Mouse (Mus musculus): ENCODE measurements at regions not wholly inside any gene's neighbourhood (a gene's known extent, or its start where the extent isn't known, plus 50 kb on each side); places are given as distances from the start of the nearest gene placed in this dataset.

DNA sequence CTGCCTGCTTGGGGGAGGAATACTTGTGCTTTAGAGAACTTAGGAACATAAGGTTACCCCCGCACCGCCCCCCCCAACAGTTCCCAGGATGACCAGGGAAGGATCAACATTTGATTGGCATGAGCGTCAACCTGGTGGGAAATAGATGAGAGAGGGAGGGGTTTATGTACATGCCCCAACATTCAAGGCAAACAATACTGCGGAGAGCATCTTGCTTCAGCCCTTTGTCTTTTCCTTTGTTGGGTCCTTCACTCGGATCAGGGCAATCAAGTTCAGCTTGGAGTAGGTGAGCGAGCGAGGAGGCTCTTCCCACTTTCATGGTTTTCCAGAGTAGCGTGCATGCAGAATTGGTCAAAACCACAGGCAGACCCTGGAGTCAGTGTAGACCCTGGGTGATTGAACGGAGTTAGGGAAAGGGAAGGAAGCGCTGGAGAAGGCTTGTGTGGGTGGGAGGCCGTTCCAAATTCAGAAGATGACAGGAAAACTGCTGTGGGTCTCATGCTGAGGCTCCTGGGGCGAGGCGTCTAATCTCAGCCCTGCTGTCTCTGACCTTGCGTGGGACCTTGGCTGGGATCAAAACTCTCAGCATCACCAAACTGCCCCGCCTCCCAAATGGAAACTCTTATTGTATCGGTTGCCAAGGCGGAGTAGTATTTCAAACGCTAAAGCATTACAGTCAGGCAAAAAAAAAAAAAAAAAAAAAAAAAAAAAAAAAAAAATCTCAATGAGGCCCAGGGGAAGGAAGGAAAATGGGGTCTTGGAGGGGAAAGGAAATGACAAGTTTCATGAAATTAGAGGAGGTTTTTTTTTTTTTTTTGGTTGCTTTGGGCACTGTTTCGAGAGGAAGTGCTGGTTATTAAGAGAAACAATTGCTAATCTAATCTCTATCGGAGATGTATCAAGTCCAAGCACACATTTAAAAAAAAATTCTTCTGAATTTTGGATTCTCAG, 99.3 kb upstream of the Ado start:
- H3K4me2 ChIP-seq (ENCODE audit: low read depth): peak overlapping the region; percentile 53
- peaks cover 0 to 18% of the 10 kb centered on the region in 2 experiments; a peak in 2 of 4 replicates for H3K4me1 ChIP-seq (replicated peaks; ENCODE audit: control insufficient read depth in 2 of 2, insufficient read depth in 2 of 2, low read length in 1 of 2)
- H3K27me3 ChIP-seq (ENCODE audit: control insufficient read depth, insufficient read depth, low read length): no peaks in the 10 kb centered on the region
- H3K9me3 ChIP-seq (ENCODE audit: control insufficient read depth, low read length): no peaks in the 10 kb centered on the region
- H3K9ac ChIP-seq (replicated peaks): no peak overlapping the region
- H3K36me3 ChIP-seq (replicated peaks; ENCODE audit: control insufficient read depth, insufficient read depth, low read depth): no peaks in the 10 kb centered on the region
- TF ChIP-seq CTCF (IDR thresholded peaks at IDR 0.05; ENCODE audit: low read depth): no peak
- TF ChIP-seq EP300 (IDR thresholded peaks at IDR 0.05; ENCODE audit: low read depth): no peak
- ATAC-seq (ENCODE audit: insufficient read depth) (no peak), DNase-seq (ENCODE audit: low read depth in 3 of 3, low spot score in 3 of 3) (no peak)
- no peak overlapping the region for H3K4me3 ChIP-seq (ENCODE audit: insufficient read depth in 1 of 2, low read depth in 2 of 2, low read length in 2 of 2)
- H3K27ac ChIP-seq: no peak overlapping the region
- 11% methylated on average over 20 of the region's 20 CpGs for WGBS (ENCODE audit: insufficient replicate concordance)

DNA sequence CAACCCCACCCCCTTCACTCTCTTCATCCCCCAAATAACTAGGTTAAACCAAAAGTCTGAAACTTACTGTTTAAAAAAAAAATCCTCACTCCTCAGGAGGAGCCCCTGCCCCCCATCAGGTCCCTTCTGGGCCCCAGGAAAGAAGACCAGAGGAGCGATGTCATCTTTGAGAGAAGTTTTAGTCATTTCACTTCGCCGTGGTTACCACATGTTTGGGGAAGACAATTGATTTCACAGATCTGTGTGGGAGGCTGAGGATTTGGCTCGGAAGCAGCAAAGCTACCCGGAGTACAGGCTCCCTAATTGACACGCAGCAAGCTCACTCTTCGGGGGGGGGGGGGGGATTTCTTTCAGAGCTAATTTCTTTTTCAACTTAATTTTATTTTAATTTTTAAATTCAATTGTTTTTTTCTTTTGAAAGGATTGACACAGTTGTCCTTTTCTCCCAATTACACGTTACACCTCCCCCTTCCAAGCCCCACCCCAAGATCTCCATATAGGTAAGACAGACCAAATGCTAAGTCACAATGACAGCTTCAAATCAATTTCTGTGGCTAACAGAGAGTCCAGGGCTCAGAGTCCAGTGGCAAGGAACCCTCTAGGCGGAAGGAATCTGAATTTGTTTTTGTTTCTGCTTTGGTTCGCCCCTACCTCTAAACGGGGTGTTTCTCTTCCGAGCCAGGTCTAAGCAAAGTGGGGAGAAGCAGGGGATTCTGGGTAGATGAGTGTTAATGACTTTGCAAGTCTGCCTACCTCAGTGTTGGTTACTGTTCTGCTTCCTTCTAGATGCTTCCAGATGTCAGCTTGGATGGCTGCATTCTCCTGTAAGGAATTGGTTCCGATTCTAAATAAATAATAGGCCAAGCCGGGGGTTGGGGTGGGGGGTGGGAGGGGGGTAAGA, 98.2 kb upstream of the Ado start:
- Histone ChIP-seq H3K4me3 (ENCODE audit: insufficient read depth in 1 of 2, low read depth in 2 of 2, low read length in 2 of 2) (peak overlapping the region; percentile 31 to 54), H3K27me3 (ENCODE audit: control insufficient read depth, insufficient read depth, low read length) (no peaks in the 10 kb centered on the region), H3K9ac (replicated peaks) (no peak overlapping the region; the same call in 1 of the 2 replicates), H3K36me3 (replicated peaks; ENCODE audit: control insufficient read depth, insufficient read depth, low read depth) (no peaks in the 10 kb centered on the region), H3K27ac (no peak overlapping the region), H3K9me3 (ENCODE audit: control insufficient read depth, low read length) (no peaks in the 10 kb centered on the region), H3K4me2 (ENCODE audit: low read depth) (peak overlapping the region; percentile 53), H3K4me1 (replicated peaks; ENCODE audit: control insufficient read depth in 2 of 2, insufficient read depth in 2 of 2, low read length in 1 of 2) (peaks cover 0 to 18% of the 10 kb centered on the region in 2 experiments; a peak in 2 of 4 replicates)
- TF ChIP-seq CTCF (IDR thresholded peaks at IDR 0.05; ENCODE audit: low read depth): no peak
- TF ChIP-seq EP300 (IDR thresholded peaks at IDR 0.05; ENCODE audit: low read depth): no peak
- WGBS (ENCODE audit: insufficient replicate concordance): 16% methylated on average over 14 of the region's 14 CpGs
- DNase-seq (ENCODE audit: low read depth in 3 of 3, low spot score in 3 of 3): peak in 1 of 3 experiments; percentile 17
- ATAC-seq (ENCODE audit: insufficient read depth): peak; percentile 39; the same call in 1 of the 2 replicates

DNA sequence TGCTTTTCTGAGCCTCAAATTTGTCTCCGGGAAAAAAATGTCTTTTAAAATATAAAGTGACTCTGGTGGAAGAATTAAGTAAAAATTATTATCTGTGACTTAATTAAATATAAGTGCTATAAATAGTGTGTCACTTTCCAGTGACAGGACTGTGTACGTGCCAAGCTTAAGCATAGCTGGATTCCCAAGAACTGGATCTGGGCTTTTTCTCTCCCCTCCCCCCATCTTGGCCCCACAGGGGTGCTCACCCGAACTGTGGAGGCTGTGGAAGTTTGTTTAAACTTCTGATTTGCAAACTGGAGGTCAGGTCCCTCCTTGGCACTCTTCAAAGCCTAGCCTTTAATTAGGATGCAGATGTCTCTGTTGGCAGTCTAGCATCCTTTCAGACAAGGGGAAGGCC, 97.1 kb upstream of the Ado start:
- ATAC-seq (ENCODE audit: insufficient read depth): no peak
- Histone ChIP-seq H3K9me3 (ENCODE audit: control insufficient read depth, low read length) (no peaks in the 10 kb centered on the region), H3K4me3 (ENCODE audit: insufficient read depth in 1 of 2, low read depth in 2 of 2, low read length in 2 of 2) (no peak overlapping the region), H3K27me3 (ENCODE audit: control insufficient read depth, insufficient read depth, low read length) (no peaks in the 10 kb centered on the region), H3K27ac (no peak overlapping the region), H3K9ac (replicated peaks) (no peak overlapping the region), H3K4me1 (replicated peaks; ENCODE audit: control insufficient read depth in 2 of 2, insufficient read depth in 2 of 2, low read length in 1 of 2) (peaks cover 0 to 18% of the 10 kb centered on the region in 2 experiments; a peak in 2 of 4 replicates), H3K36me3 (replicated peaks; ENCODE audit: control insufficient read depth, insufficient read depth, low read depth) (no peaks in the 10 kb centered on the region), H3K4me2 (ENCODE audit: low read depth) (no peak overlapping the region)
- WGBS (ENCODE audit: insufficient replicate concordance): 52% methylated on average over 3 of the region's 3 CpGs
- DNase-seq (ENCODE audit: low read depth in 3 of 3, low spot score in 3 of 3): no peak
- TF ChIP-seq CTCF (IDR thresholded peaks at IDR 0.05; ENCODE audit: low read depth) (no peak), EP300 (IDR thresholded peaks at IDR 0.05; ENCODE audit: low read depth) (no peak)

DNA sequence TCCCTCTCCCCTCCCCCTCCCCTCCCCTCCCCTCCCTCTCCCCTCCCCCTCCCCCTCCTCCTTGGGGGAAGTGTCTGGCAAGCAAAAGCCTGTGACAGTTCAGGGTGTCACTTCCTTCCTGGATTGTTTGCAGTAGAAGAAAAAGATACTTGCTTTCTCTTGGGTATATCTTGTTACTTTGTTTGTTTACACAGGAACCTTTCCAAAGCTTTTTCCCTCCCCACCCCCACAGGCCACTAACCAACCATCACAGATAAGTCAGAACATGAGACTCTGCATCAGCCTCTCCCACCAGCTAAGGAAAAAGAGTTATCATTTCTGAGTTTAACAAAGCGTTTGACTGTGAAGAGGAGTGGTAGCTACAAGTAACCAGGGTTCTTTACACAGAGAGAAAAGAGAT, 95.5 kb upstream of the Ado start:
- TF ChIP-seq CTCF (IDR thresholded peaks at IDR 0.05; ENCODE audit: low read depth): no peak
- no peak for TF ChIP-seq EP300 (IDR thresholded peaks at IDR 0.05; ENCODE audit: low read depth)

More for the DNA sequence above, 95.5 kb upstream of the Ado start:
- ATAC-seq (ENCODE audit: insufficient read depth) (no peak), DNase-seq (ENCODE audit: low read depth in 3 of 3, low spot score in 3 of 3) (no peak)
- H3K4me1 ChIP-seq (replicated peaks; ENCODE audit: control insufficient read depth in 2 of 2, insufficient read depth in 2 of 2, low read length in 1 of 2): peaks cover 0 to 18% of the 10 kb centered on the region in 2 experiments; a peak in 2 of 4 replicates
- no peaks in the 10 kb centered on the region for H3K9me3 ChIP-seq (ENCODE audit: control insufficient read depth, low read length)
- WGBS (ENCODE audit: insufficient replicate concordance): 5% methylated on average over 1 of the region's 1 CpGs
- no peak overlapping the region for H3K9ac ChIP-seq (replicated peaks)
- H3K4me3 ChIP-seq (ENCODE audit: insufficient read depth in 1 of 2, low read depth in 2 of 2, low read length in 2 of 2): no peak overlapping the region
- H3K27ac ChIP-seq: no peak overlapping the region
- H3K36me3 ChIP-seq (replicated peaks; ENCODE audit: control insufficient read depth, insufficient read depth, low read depth): no peaks in the 10 kb centered on the region
- H3K27me3 ChIP-seq (ENCODE audit: control insufficient read depth, insufficient read depth, low read length): no peaks in the 10 kb centered on the region
- no peak overlapping the region for H3K4me2 ChIP-seq (ENCODE audit: low read depth)

All from liver, embryonic 14.5 days (tissue).